Mouse (Mus musculus): ENCODE data around the gene Rpl27. TPM values are rescaled to one million over a fixed set of nuclear protein-coding genes. Genes with fewer than 3 reads are reported as not detected.

The Rpl27 gene
- total and polyA plus RNA-seq, 3 experiments = 909 to 5,728 (median 3,039) TPM

- no peaks in the 10 kb centered on the region for H3K36me3 ChIP-seq (replicated peaks in 1 of 2; ENCODE audit: control insufficient read depth in 1 of 2, insufficient read depth in 1 of 2, low read length in 1 of 2)
- no peak overlapping the region for H3K27ac ChIP-seq (ENCODE audit: insufficient read depth, low read depth)
- H3K27me3 ChIP-seq (replicated peaks) = peaks cover 31% of the 10 kb centered on the region
- no peak for DNase-seq (ENCODE audit: extremely low read depth)
- dilution Hi-C loops (cut with MboI; ENCODE audit: extremely low pct_ligation_motif_present, extremely low pct_unique_long_range_greater_than_20kb, low sequenced_read_pairs) = no loop called here
- in situ Hi-C loops (cut with MboI; ENCODE audit: low pct_ligation_motif_present, low pct_unique_long_range_greater_than_20kb, low sequenced_read_pairs) = no loop called here
- TF ChIP-seq ZNF384 (IDR thresholded peaks at IDR 0.05; ENCODE audit: low read depth, low read length) (peak; percentile 62), ZC3H11A (IDR thresholded peaks at IDR 0.05; ENCODE audit: low read depth, low read length) (no peak), MEF2A (IDR thresholded peaks at IDR 0.05; ENCODE audit: borderline replicate concordance, low read depth, low read length) (no peak), RAD21 (IDR thresholded peaks at IDR 0.05; ENCODE audit: low read depth, low read length) (no peak)
- H3K79me2 ChIP-seq (replicated peaks; ENCODE audit: control insufficient read depth, extremely low read depth, insufficient read depth, poor library complexity, severe bottlenecking) = no peaks in the 10 kb centered on the region
- peaks cover 11 to 50% of the 10 kb centered on the region in 2 experiments for H3K4me1 ChIP-seq (ENCODE audit: control insufficient read depth in 1 of 2, insufficient read depth in 2 of 2)
- no peak overlapping the region for H3K4me3 ChIP-seq (replicated peaks in 1 of 3; ENCODE audit: low read depth in 2 of 3, low read length in 2 of 3, poor library complexity in 1 of 3)
- no peak overlapping the region for H3K9ac ChIP-seq (ENCODE audit: insufficient read depth, low read depth)
- H3K4me2 ChIP-seq (ENCODE audit: insufficient read depth, low read depth, poor library complexity, severe bottlenecking) = peak overlapping the region; percentile 77; the same call in 1 of the 2 replicates
- no peaks in the 10 kb centered on the region for H3K9me3 ChIP-seq (replicated peaks; ENCODE audit: low read length)
Measured at GRCm38 (mm10) chr11:101469155-101469554, 27.1 kb downstream of the Rpl27 start.

- no peaks in the 10 kb centered on the region for H3K79me2 ChIP-seq (replicated peaks; ENCODE audit: control insufficient read depth, extremely low read depth, insufficient read depth, poor library complexity, severe bottlenecking)
- H3K4me2 ChIP-seq (ENCODE audit: insufficient read depth, low read depth, poor library complexity, severe bottlenecking) = no peak overlapping the region
- in situ Hi-C loops (cut with MboI; ENCODE audit: low pct_ligation_motif_present, low pct_unique_long_range_greater_than_20kb, low sequenced_read_pairs) (no loop called here), dilution Hi-C loops (cut with MboI; ENCODE audit: extremely low pct_ligation_motif_present, extremely low pct_unique_long_range_greater_than_20kb, low sequenced_read_pairs) (no loop called here)
- H3K27me3 ChIP-seq (replicated peaks) = peaks cover 31% of the 10 kb centered on the region
- H3K9me3 ChIP-seq (replicated peaks; ENCODE audit: low read length) = no peaks in the 10 kb centered on the region
- no peak overlapping the region for H3K4me3 ChIP-seq (replicated peaks in 1 of 3; ENCODE audit: low read depth in 2 of 3, low read length in 2 of 3, poor library complexity in 1 of 3)
- no peak overlapping the region for H3K9ac ChIP-seq (ENCODE audit: insufficient read depth, low read depth)
- no peak for TF ChIP-seq MAFK (IDR thresholded peaks at IDR 0.05; ENCODE audit: insufficient replicate concordance, low read length)
- TF ChIP-seq ZNF384 (IDR thresholded peaks at IDR 0.05; ENCODE audit: low read depth, low read length) = no peak
- no peak for TF ChIP-seq ZKSCAN1 (IDR thresholded peaks at IDR 0.05; ENCODE audit: borderline replicate concordance, low read depth, low read length)
- no peak for TF ChIP-seq CHD1 (IDR thresholded peaks at IDR 0.05; ENCODE audit: low read depth, low read length)
- TF ChIP-seq TCF12 (IDR thresholded peaks at IDR 0.05; ENCODE audit: low read depth, low read length) = no peak
- no peak for TF ChIP-seq TBP (conservative IDR thresholded peaks at IDR 0.05; ENCODE audit: low read depth, low read length)
- no peak for TF ChIP-seq MAX (IDR thresholded peaks at IDR 0.05; ENCODE audit: low read length)
- no peak for TF ChIP-seq SMC3 (IDR thresholded peaks at IDR 0.05; ENCODE audit: low read depth, low read length)
- TF ChIP-seq CHD2 (IDR thresholded peaks at IDR 0.05; ENCODE audit: low read length) = no peak
- no peak for TF ChIP-seq RAD21 (IDR thresholded peaks at IDR 0.05; ENCODE audit: low read depth, low read length)
- TF ChIP-seq ZC3H11A (IDR thresholded peaks at IDR 0.05; ENCODE audit: low read depth, low read length) = no peak
- TF ChIP-seq JUN (IDR thresholded peaks at IDR 0.05; ENCODE audit: insufficient read depth, low read depth, low read length) = no peak
- peaks cover 8 to 44% of the 10 kb centered on the region in 2 experiments for H3K4me1 ChIP-seq (ENCODE audit: control insufficient read depth in 1 of 2, insufficient read depth in 2 of 2)
- H3K27ac ChIP-seq (ENCODE audit: insufficient read depth, low read depth) = no peak overlapping the region
- DNase-seq (ENCODE audit: extremely low read depth) = no peak
- H3K36me3 ChIP-seq (replicated peaks in 1 of 2; ENCODE audit: control insufficient read depth in 1 of 2, insufficient read depth in 1 of 2, low read length in 1 of 2) = no peaks in the 10 kb centered on the region
Measured at GRCm38 (mm10) chr11:101470206-101470605, 28.1 kb downstream of the Rpl27 start.

DNA sequence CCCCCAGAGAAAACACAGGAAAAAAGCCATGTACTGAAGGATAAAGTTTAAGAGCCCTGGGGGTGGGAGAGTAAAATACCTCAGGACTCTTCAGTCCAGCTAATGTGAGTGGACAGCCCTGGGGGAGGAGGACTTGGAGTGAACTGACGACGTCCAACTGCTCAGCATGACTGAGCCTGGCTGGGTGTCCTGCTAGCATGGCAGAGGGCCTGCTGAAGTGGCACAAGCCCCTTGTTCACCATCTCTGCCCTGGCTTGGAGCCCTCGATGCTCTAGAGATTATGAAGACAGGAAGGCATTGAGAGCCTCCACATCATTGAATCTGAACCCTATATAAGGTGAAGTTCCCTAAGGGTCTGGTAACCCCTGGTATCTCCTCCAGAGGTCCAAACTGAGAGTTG, 29.8 kb downstream of the Rpl27 start:
- dilution Hi-C loops (cut with MboI; ENCODE audit: extremely low pct_ligation_motif_present, extremely low pct_unique_long_range_greater_than_20kb, low sequenced_read_pairs) (no loop called here), in situ Hi-C loops (cut with MboI; ENCODE audit: low pct_ligation_motif_present, low pct_unique_long_range_greater_than_20kb, low sequenced_read_pairs) (no loop called here)
- Histone ChIP-seq H3K27ac (ENCODE audit: insufficient read depth, low read depth) (no peak overlapping the region), H3K9me3 (replicated peaks; ENCODE audit: low read length) (no peaks in the 10 kb centered on the region), H3K4me3 (replicated peaks in 1 of 3; ENCODE audit: low read depth in 2 of 3, low read length in 2 of 3, poor library complexity in 1 of 3) (no peak overlapping the region), H3K4me2 (ENCODE audit: insufficient read depth, low read depth, poor library complexity, severe bottlenecking) (no peak overlapping the region), H3K27me3 (replicated peaks) (peaks cover 27% of the 10 kb centered on the region), H3K36me3 (replicated peaks in 1 of 2; ENCODE audit: control insufficient read depth in 1 of 2, insufficient read depth in 1 of 2, low read length in 1 of 2) (no peaks in the 10 kb centered on the region), H3K79me2 (replicated peaks; ENCODE audit: control insufficient read depth, extremely low read depth, insufficient read depth, poor library complexity, severe bottlenecking) (no peaks in the 10 kb centered on the region), H3K4me1 (ENCODE audit: control insufficient read depth in 1 of 2, insufficient read depth in 2 of 2) (peaks cover 6 to 39% of the 10 kb centered on the region in 2 experiments), H3K9ac (ENCODE audit: insufficient read depth, low read depth) (no peak overlapping the region)
- DNase-seq (ENCODE audit: extremely low read depth) = no peak
- TF ChIP-seq TCF12 (IDR thresholded peaks at IDR 0.05; ENCODE audit: low read depth, low read length) (no peak), MAX (IDR thresholded peaks at IDR 0.05; ENCODE audit: low read length) (no peak), MEF2A (IDR thresholded peaks at IDR 0.05; ENCODE audit: borderline replicate concordance, low read depth, low read length) (no peak), NRF1 (IDR thresholded peaks at IDR 0.05; ENCODE audit: low read depth, low read length) (no peak), POLR2AphosphoS2 (IDR thresholded peaks at IDR 0.05; ENCODE audit: low read depth, low read length) (no peak), TBP (conservative IDR thresholded peaks at IDR 0.05; ENCODE audit: low read depth, low read length) (no peak), BHLHE40 (IDR thresholded peaks at IDR 0.05; ENCODE audit: low read depth, low read length) (no peak), MAZ (IDR thresholded peaks at IDR 0.05; ENCODE audit: low read depth, low read length) (no peak), GABPA (IDR thresholded peaks at IDR 0.05; ENCODE audit: insufficient replicate concordance, low read depth, low read length) (no peak), EP300 (IDR thresholded peaks at IDR 0.05; ENCODE audit: low read length) (no peak), CHD1 (IDR thresholded peaks at IDR 0.05; ENCODE audit: low read depth, low read length) (no peak), JUND (conservative IDR thresholded peaks at IDR 0.05; ENCODE audit: low read depth, low read length) (no peak), ZKSCAN1 (IDR thresholded peaks at IDR 0.05; ENCODE audit: borderline replicate concordance, low read depth, low read length) (no peak)
